Mouse (Mus musculus) forebrain, postnatal 0 days (tissue): Measurements from ENCODE around the gene Cttnbp2. TPM values are rescaled to one million over a fixed set of nuclear protein-coding genes. Genes with fewer than 3 reads are reported as not detected.

Experiments used
- ATAC-seq: fragments of 200-750 bp; cut with Nextera tagmentation; 2 replicates; pipeline ENCODE4 v1.8.0; 2017; ENCODE audit warnings: mild to moderate bottlenecking, moderate library complexity
- DNase-seq: peaks from one replicate; pipeline ENCODE4 v3.0.0-alpha.2; 2015
- H3K27ac ChIP-seq: fragments of 300-500 bp; sonication (generic); 2 replicates; pipeline ENCODE4 v1.5.1; 2014; ENCODE audit warnings: low read depth, mild to moderate bottlenecking, antibody characterized with exemption, low read length, moderate library complexity, mixed read lengths
- H3K27me3 ChIP-seq: fragments of 300-500 bp; sonication (generic); 2 replicates; pipeline ENCODE4 v1.6.1; 2014; ENCODE audit warnings: mild to moderate bottlenecking, low read length, mixed read lengths; ENCODE audit not compliant: insufficient read depth
- H3K36me3 ChIP-seq: fragments of 300-500 bp; sonication (generic); 2 replicates; pipeline ENCODE4 v1.6.1; 2014; ENCODE audit warnings: mild to moderate bottlenecking, moderate library complexity; ENCODE audit not compliant: insufficient read depth
- H3K4me1 ChIP-seq: fragments of 300-500 bp; sonication (generic); 2 replicates; pipeline ENCODE4 v1.6.1; 2014; ENCODE audit warnings: antibody characterized with exemption; ENCODE audit not compliant: insufficient read depth
- H3K4me2 ChIP-seq: fragments of 300-500 bp; sonication (generic); 2 replicates; pipeline ENCODE4 v1.6.1; 2014; ENCODE audit warnings: low read depth, mild to moderate bottlenecking, moderate library complexity
- H3K4me3 ChIP-seq: fragments of 300-500 bp; sonication (generic); 2 replicates; pipeline ENCODE4 v1.5.1; 2014; ENCODE audit warnings: low read depth, low read length, mixed read lengths
- H3K9ac ChIP-seq: fragments of 300-500 bp; sonication (generic); 2 replicates; pipeline ENCODE4 v1.6.1; 2014; ENCODE audit warnings: mild to moderate bottlenecking
- H3K9me3 ChIP-seq: fragments of 300-500 bp; sonication (generic); 2 replicates; pipeline ENCODE4 v1.6.1; 2016; ENCODE audit warnings: low read length
- CTCF ChIP-seq: sonication (generic); IDR thresholded peaks from 2 replicates; pipeline ENCODE4 v1.5.1; 2016; ENCODE audit warnings: antibody characterized with exemption, control low read depth, low read depth
- WGBS: fragments of 180-500 bp; shearing (Covaris S2); extraction: QIAGEN DNeasy Blood & Tissue Kit; methylation state at CpG from one replicate; pipeline ENCODE4 v1.1.7; 2014; 5-methylcytosine and 5-hydroxymethylcytosine counted together
- polyA plus RNA-seq: library from polyadenylated mRNA; unstranded; fragments of >200 nt; fragmentation: Nextera tagmentation; extraction: Ambion mirVana; gene quantifications from 2 replicates; pipeline ENCODE4 v1.2.1, GENCODE M21; 2015
- total RNA-seq: library from RNA; depleted of rRNA; stranded (reverse); fragments of >200 nt; gene quantifications from 2 replicates; pipeline ENCODE4 v1.2.3, GENCODE M21; 2014

Gene Cttnbp2
- total and polyA plus RNA-seq, 2 experiments from 2014 or later = 43.5 to 45.6 TPM

DNA sequence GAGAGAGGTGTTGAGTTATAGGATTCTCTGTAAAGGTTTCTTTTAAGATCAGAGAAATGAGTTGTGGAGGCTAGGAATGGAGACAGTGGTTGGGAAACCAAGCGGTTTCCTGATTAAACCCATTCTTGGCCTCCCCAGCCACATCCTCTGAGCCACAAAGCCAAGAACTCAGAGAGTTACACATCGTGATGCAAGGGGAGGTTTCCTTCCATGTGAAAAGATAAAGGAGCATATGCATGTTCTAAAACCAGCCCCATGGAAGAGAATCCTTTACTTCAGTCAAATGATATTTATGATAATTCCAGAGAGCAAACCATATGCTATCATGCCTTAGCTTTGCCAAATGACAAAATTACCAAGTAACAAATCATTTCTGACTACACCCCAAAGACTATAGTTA, 3.0 kb upstream of the Cttnbp2 start:
- H3K36me3 ChIP-seq = no peaks in the 10 kb centered on the region
- 0 out of 2 replicates have a peak, but pooled peaks cover 2% of the 10 kb centered on the region for H3K9me3 ChIP-seq
- peaks cover 2% of the 10 kb centered on the region for H3K4me1 ChIP-seq
- H3K27ac ChIP-seq = no peak overlapping the region
- H3K9ac ChIP-seq = no peak overlapping the region
- no peak overlapping the region for H3K4me2 ChIP-seq
- ATAC-seq = no peak
- H3K27me3 ChIP-seq = no peaks in the 10 kb centered on the region
- TF ChIP-seq CTCF = no peak
- DNase-seq = peak; percentile 41
- no peak overlapping the region for H3K4me3 ChIP-seq
- WGBS = 54% methylated on average over 2 of the region's 2 CpGs

GRCm38 (mm10) chr6:18513611-18514473, 801 bp downstream of the Cttnbp2 start:
- Histone ChIP-seq H3K4me3 (peak overlapping the region; percentile 64), H3K9ac (peak overlapping the region; percentile 99), H3K4me1 (peaks cover 2% of the 10 kb centered on the region), H3K4me2 (peak overlapping the region; percentile 64), H3K36me3 (no peaks in the 10 kb centered on the region), H3K27me3 (no peaks in the 10 kb centered on the region), H3K9me3 (0 out of 2 replicates have a peak, but pooled peaks cover 2% of the 10 kb centered on the region), H3K27ac (peak overlapping the region; percentile 92)
- TF ChIP-seq CTCF = no peak
- peak; percentile 39 for ATAC-seq
- under 1% methylated on average over 28 of the region's 28 CpGs for WGBS
- DNase-seq = peak; percentile 63

DNA sequence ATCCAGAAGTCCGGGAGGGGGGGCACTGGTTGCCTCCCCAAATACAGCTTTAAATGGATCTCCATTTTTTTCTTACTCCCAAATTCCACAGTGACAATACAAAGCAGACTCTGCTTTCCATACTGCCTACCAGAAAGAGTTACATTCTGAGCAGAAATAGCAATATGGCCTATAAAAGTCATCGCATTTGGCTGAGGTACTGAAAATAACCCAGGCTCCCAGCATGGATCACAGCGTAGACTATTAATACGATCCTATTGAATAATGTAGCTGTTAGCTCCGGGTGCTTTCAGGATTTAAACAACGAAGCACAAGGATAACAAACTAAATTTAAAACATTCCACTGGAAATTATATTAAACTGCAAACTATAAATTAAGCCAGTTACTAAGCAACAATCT, 2.8 kb downstream of the Cttnbp2 start:
- ATAC-seq (no peak), DNase-seq (peak; percentile 38)
- H3K4me3 ChIP-seq = peak overlapping the region; percentile 64
- H3K4me1 ChIP-seq = peaks cover 11% of the 10 kb centered on the region
- no peak for TF ChIP-seq CTCF
- 36% methylated on average over 6 of the region's 6 CpGs for WGBS
- no peaks in the 10 kb centered on the region for H3K36me3 ChIP-seq
- H3K4me2 ChIP-seq = peak overlapping the region; percentile 64
- peak overlapping the region; percentile 37; the same call in 1 of the 2 replicates for H3K9ac ChIP-seq
- 0 out of 2 replicates have a peak overlapping the region, but pooled peaks have one; percentile 36 for H3K27ac ChIP-seq
- H3K9me3 ChIP-seq = no peaks in the 10 kb centered on the region
- H3K27me3 ChIP-seq = no peaks in the 10 kb centered on the region

GRCm38 (mm10) chr6:18508036-18508435, 6.6 kb downstream of the Cttnbp2 start:
- no peak overlapping the region for H3K4me2 ChIP-seq
- DNase-seq (no peak), ATAC-seq (no peak)
- H3K4me1 ChIP-seq = peaks cover 11% of the 10 kb centered on the region
- H3K27me3 ChIP-seq = no peaks in the 10 kb centered on the region
- WGBS = 55% methylated on average over 2 of the region's 2 CpGs
- H3K36me3 ChIP-seq = no peaks in the 10 kb centered on the region
- no peaks in the 10 kb centered on the region for H3K9me3 ChIP-seq
- no peak overlapping the region for H3K4me3 ChIP-seq
- no peak overlapping the region for H3K27ac ChIP-seq
- no peak overlapping the region for H3K9ac ChIP-seq
- no peak for TF ChIP-seq CTCF

GRCm38 (mm10) chr6:18499833-18500232, 14.8 kb downstream of the Cttnbp2 start:
- DNase-seq = no peak
- H3K9me3 ChIP-seq = no peaks in the 10 kb centered on the region
- ATAC-seq = no peak
- H3K36me3 ChIP-seq = peaks cover 14% of the 10 kb centered on the region
- TF ChIP-seq CTCF = no peak
- H3K27ac ChIP-seq = no peak overlapping the region
- H3K27me3 ChIP-seq = no peaks in the 10 kb centered on the region
- H3K4me2 ChIP-seq = no peak overlapping the region
- H3K4me1 ChIP-seq = no peaks in the 10 kb centered on the region
- H3K9ac ChIP-seq = no peak overlapping the region
- WGBS = 70% methylated on average over 5 of the region's 5 CpGs
- H3K4me3 ChIP-seq = no peak overlapping the region

GRCm38 (mm10) chr6:18492977-18493376, 21.7 kb downstream of the Cttnbp2 start:
- no peak for TF ChIP-seq CTCF
- Histone ChIP-seq H3K9me3 (no peaks in the 10 kb centered on the region), H3K27ac (no peak overlapping the region), H3K4me3 (no peak overlapping the region), H3K4me1 (no peaks in the 10 kb centered on the region), H3K36me3 (peaks cover 8% of the 10 kb centered on the region; the same call in 1 of the 2 replicates), H3K27me3 (no peaks in the 10 kb centered on the region), H3K4me2 (no peak overlapping the region), H3K9ac (no peak overlapping the region)
- no peak for DNase-seq
- WGBS = 22% methylated on average over 1 of the region's 1 CpGs
- peak; percentile 25; the same call in 1 of the 2 replicates for ATAC-seq

GRCm38 (mm10) chr6:18492248-18492901, 22.3 kb downstream of the Cttnbp2 start:
- no peak for TF ChIP-seq CTCF
- no peaks in the 10 kb centered on the region for H3K4me1 ChIP-seq
- no peak overlapping the region for H3K4me3 ChIP-seq
- 28% methylated on average over 6 of the region's 6 CpGs for WGBS
- H3K27ac ChIP-seq = 0 out of 2 replicates have a peak overlapping the region, but pooled peaks have one; percentile 16
- ATAC-seq (no peak), DNase-seq (no peak)
- H3K27me3 ChIP-seq = no peaks in the 10 kb centered on the region
- H3K9ac ChIP-seq = no peak overlapping the region
- H3K36me3 ChIP-seq = peaks cover 8% of the 10 kb centered on the region; the same call in 1 of the 2 replicates
- no peaks in the 10 kb centered on the region for H3K9me3 ChIP-seq
- H3K4me2 ChIP-seq = no peak overlapping the region
